8 mouse cellular contexts compared by ENCODE assay signal in the genomic region with DNA sequence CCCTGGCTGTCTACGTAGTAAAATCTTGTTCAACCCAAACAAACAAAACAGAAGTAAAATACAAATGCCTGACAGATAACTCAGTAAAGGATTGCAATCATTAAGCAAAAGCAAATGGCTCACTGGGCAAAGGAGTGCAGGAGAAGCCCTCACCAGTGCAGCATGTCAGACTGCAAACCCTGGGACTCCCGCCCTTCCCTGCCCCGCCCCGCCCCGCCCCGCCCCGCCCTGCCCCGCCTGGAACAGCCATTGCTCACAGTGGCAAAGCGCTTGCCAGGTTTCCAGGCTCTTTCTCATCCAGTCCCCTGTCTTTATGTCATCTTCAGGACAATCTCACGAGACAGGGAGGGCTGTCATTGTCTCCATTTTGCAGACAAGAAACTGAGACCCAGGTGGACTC. TPM values are rescaled to one million over a fixed set of nuclear protein-coding genes. Genes with fewer than 3 reads are reported as not detected.
A peak's percentile ranks its signal among the peaks of the same experiment; 100 is the strongest.
DNase-seq lines count a peak whose midpoint lies in the region; ATAC-seq and TF ChIP-seq lines count a peak whose summit lies in the region.

No protein-coding gene starts in this region.

- H3K9ac ChIP-seq in kidney, embryonic 16.5 days (replicated peaks; ENCODE audit: low read length) = no peak overlapping the region
- H3K9ac ChIP-seq in intestine, embryonic 14.5 days (ENCODE audit: low read length) = no peak overlapping the region
- H3K9ac ChIP-seq in neural tube, embryonic 12.5 days = no peak overlapping the region

- no peaks in the 10 kb centered on the region for H3K27me3 ChIP-seq in kidney, embryonic 16.5 days (ENCODE audit: insufficient read depth, low read length)
- H3K27me3 ChIP-seq in kidney, adult 2 months (replicated peaks; ENCODE audit: control insufficient read depth, insufficient read depth, low read length) = peaks cover 3% of the 10 kb centered on the region; the same call in 1 of the 2 replicates
- 0 out of 2 replicates have a peak, but pooled peaks cover 3% of the 10 kb centered on the region for H3K27me3 ChIP-seq in intestine, embryonic 14.5 days (replicated peaks; ENCODE audit: control insufficient read depth, insufficient read depth, low read length)
- H3K27me3 ChIP-seq in neural tube, embryonic 12.5 days (replicated peaks) = no peaks in the 10 kb centered on the region

- no peak for TF ChIP-seq POLR2A in kidney, adult 2 months (IDR thresholded peaks at IDR 0.05; ENCODE audit: low read depth, low read length)

- no peak for DNase-seq in kidney, adult 2 months
- peak; percentile 39 for DNase-seq in embryo, embryonic 9.5 days (ENCODE audit: extremely low spot score)
- no peak for DNase-seq in intestine, embryonic 14.5 days (ENCODE audit: low spot score)
- no peak for DNase-seq in ovary, postnatal 36 days (ENCODE audit: low spot score)
- DNase-seq in gastrocnemius, postnatal 14 days = no peak
- no peak for DNase-seq in right cerebral cortex, postnatal 10 days (ENCODE audit: low spot score in 2 of 2)

- intact Hi-C loops in gastrocnemius, postnatal 14 days (cut with DNase I; ENCODE audit: low total_unique reads) = no loop called here

- no peak overlapping the region for H3K27ac ChIP-seq in kidney, embryonic 16.5 days (ENCODE audit: low read length)
- H3K27ac ChIP-seq in kidney, adult 2 months (ENCODE audit: insufficient read depth, low read depth, low read length) = no peak overlapping the region
- H3K27ac ChIP-seq in intestine, embryonic 14.5 days (ENCODE audit: low read depth) = no peak overlapping the region
- H3K27ac ChIP-seq in neural tube, embryonic 12.5 days = peak overlapping the region; percentile 4; the same call in 1 of the 2 replicates

- no peaks in the 10 kb centered on the region for H3K9me3 ChIP-seq in kidney, embryonic 16.5 days (ENCODE audit: low read length)
- no peaks in the 10 kb centered on the region for H3K9me3 ChIP-seq in intestine, embryonic 14.5 days (ENCODE audit: control insufficient read depth, low read length)
- no peaks in the 10 kb centered on the region for H3K9me3 ChIP-seq in neural tube, embryonic 12.5 days

- peak overlapping the region; percentile 14; the same call in 1 of the 2 replicates for H3K4me3 ChIP-seq in kidney, embryonic 16.5 days (ENCODE audit: low read length)
- no peak overlapping the region for H3K4me3 ChIP-seq in kidney, adult 2 months (ENCODE audit: insufficient read depth, low read depth, low read length)
- H3K4me3 ChIP-seq in intestine, embryonic 14.5 days (ENCODE audit: low read depth, low read length) = no peak overlapping the region
- H3K4me3 ChIP-seq in neural tube, embryonic 12.5 days = no peak overlapping the region

- ATAC-seq in kidney, embryonic 16.5 days (ENCODE audit: low FRiP score, low TSS enrichment) = peak; percentile 52; the same call in 1 of the 2 replicates
- ATAC-seq in intestine, embryonic 14.5 days (replicated peaks; ENCODE audit: low FRiP score, low TSS enrichment, low read depth) = no peak
- 0 out of 2 replicates have a peak, but pooled peaks have one; percentile 46 for ATAC-seq in neural tube, embryonic 12.5 days (ENCODE audit: low FRiP score, low read depth)

- WGBS in kidney, embryonic 16.5 days = 1% methylated on average over 10 of the region's 10 CpGs
- 4% methylated on average over 10 of the region's 10 CpGs for WGBS in kidney, adult 2 months
- WGBS in intestine, embryonic 14.5 days = 3% methylated on average over 10 of the region's 10 CpGs
- WGBS in neural tube, embryonic 12.5 days = 5% methylated on average over 10 of the region's 10 CpGs

- H3K4me2 ChIP-seq in kidney, embryonic 16.5 days (replicated peaks; ENCODE audit: low read depth, low read length) = peak overlapping the region; percentile 44
- H3K4me2 ChIP-seq in intestine, embryonic 14.5 days (ENCODE audit: low read length) = peak overlapping the region; percentile 26; the same call in 1 of the 2 replicates
- H3K4me2 ChIP-seq in neural tube, embryonic 12.5 days (replicated peaks) = peak overlapping the region; percentile 44

- no peaks in the 10 kb centered on the region for H3K36me3 ChIP-seq in kidney, embryonic 16.5 days (ENCODE audit: insufficient read depth, low read length)
- no peaks in the 10 kb centered on the region for H3K36me3 ChIP-seq in kidney, adult 2 months (ENCODE audit: control insufficient read depth, insufficient read depth, low read length)
- H3K36me3 ChIP-seq in intestine, embryonic 14.5 days (ENCODE audit: control insufficient read depth, insufficient read depth, low read length) = no peaks in the 10 kb centered on the region
- no peaks in the 10 kb centered on the region for H3K36me3 ChIP-seq in neural tube, embryonic 12.5 days

- no peak for TF ChIP-seq CTCF in kidney, adult 2 months (conservative IDR thresholded peaks at IDR 0.05; ENCODE audit: insufficient read depth, insufficient read length, low read depth, low read length)

- H3K4me1 ChIP-seq in kidney, embryonic 16.5 days (ENCODE audit: insufficient read depth, low read length) = peaks cover 14% of the 10 kb centered on the region
- H3K4me1 ChIP-seq in kidney, adult 2 months (ENCODE audit: control insufficient read depth, insufficient read depth, low read length) = no peaks in the 10 kb centered on the region
- H3K4me1 ChIP-seq in intestine, embryonic 14.5 days (replicated peaks; ENCODE audit: control insufficient read depth, insufficient read depth, low read length) = peaks cover 14% of the 10 kb centered on the region
- peaks cover 37% of the 10 kb centered on the region for H3K4me1 ChIP-seq in neural tube, embryonic 12.5 days

RNA-seq across cellular contexts. Expression of gene Rnf38, which starts 16.1 kb away (rescaled TPM):
- polyA plus RNA-seq in kidney, embryonic 16.5 days (2015; fragmentation: Nextera tagmentation; extraction: Ambion mirVana) = 20.2 and 23.7 TPM in 2 replicates
- polyA plus RNA-seq in kidney, adult 2 months (2012; rRNA removed) = 69.9 and 72.6 TPM in 2 replicates
- polyA plus RNA-seq in intestine, embryonic 14.5 days (2014; fragmentation: Nextera tagmentation; extraction: Ambion mirVana) = 26.2 and 31.0 TPM in 2 replicates
- 47.1 and 53.9 TPM in 2 replicates for polyA plus RNA-seq in neural tube, embryonic 12.5 days (2016; fragmentation: Nextera tagmentation; extraction: Ambion mirVana)
- total RNA-seq in gastrocnemius, postnatal 14 days (2021) = 10 to 100 TPM; 15.7 to 19.2 TPM

RNA-seq across cellular contexts. Expression of gene Melk, which starts 51.0 kb away (rescaled TPM):
- 45.2 and 48.5 TPM in 2 replicates for polyA plus RNA-seq in kidney, embryonic 16.5 days (2015; fragmentation: Nextera tagmentation; extraction: Ambion mirVana)
- 0.15 and 0.39 TPM in 2 replicates for polyA plus RNA-seq in kidney, adult 2 months (2012; rRNA removed)
- polyA plus RNA-seq in intestine, embryonic 14.5 days (2014; fragmentation: Nextera tagmentation; extraction: Ambion mirVana) = 42.1 and 43.1 TPM in 2 replicates
- 32.5 and 33.6 TPM in 2 replicates for polyA plus RNA-seq in neural tube, embryonic 12.5 days (2016; fragmentation: Nextera tagmentation; extraction: Ambion mirVana)
- 1 to 10 TPM; 1.5 to 1.9 TPM for total RNA-seq in gastrocnemius, postnatal 14 days (2021)

Comparison
In these comparisons a context has a peak if more than half of its experiments do, and no peak if none do; other contexts are left out.
1. RNA of gene Melk, which starts 51.0 kb away (polyA plus RNA-seq): 45.2 to 48.5 TPM in kidney, embryonic 16.5 days, 42.1 to 43.1 TPM in intestine, embryonic 14.5 days and 32.5 to 33.6 TPM in neural tube, embryonic 12.5 days; 0.15 to 0.39 TPM in kidney, adult 2 months; every median in the first group is over 10 times any median in the second.
2. Peak in every context shown above with its lines, with median percentiles within 50 percentile points of each other: H3K4me2 ChIP-seq.